Mouse (Mus musculus) liver, postnatal 0 days (tissue): ENCODE data around the gene Bmpr2.

Experiments
- CTCF ChIP-seq: sonication (generic); IDR thresholded peaks from 2 replicates; pipeline ENCODE4 v1.5.1; 2016; ENCODE audit warnings: antibody characterized with exemption, low read depth
- EP300 ChIP-seq: IDR thresholded peaks from 2 replicates; pipeline ENCODE4 v1.6.1; 2016; ENCODE audit warnings: antibody characterized with exemption, low read depth, mild to moderate bottlenecking

DNA sequence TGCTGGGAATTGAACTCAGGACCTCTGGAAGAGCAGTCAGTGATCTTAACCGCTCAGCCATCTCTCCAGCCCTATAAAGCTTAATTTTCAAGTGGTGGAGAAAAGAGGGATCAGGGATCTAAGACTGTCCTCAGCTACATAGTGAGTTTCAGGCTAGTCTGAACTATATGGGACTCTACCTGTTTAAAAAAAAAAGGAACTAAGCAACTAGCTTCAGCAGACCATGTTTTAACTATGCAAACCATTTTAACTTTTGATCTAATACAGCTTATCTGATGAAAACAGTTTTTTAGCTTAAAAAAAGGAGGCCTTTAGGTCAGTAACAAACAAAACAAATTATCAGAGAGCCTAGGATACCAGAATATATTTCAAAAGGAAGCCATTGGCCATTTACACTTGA lies 147.7 kb downstream of the Bmpr2 start:
- TF ChIP-seq CTCF, result no peak
- TF ChIP-seq EP300, result no peak
